Comparison of ENCODE assay signal across 26 mouse cellular contexts in genomic region chr9:92562416-92562815, GRCm38 (mm10). TPM values are rescaled to one million over a fixed set of nuclear protein-coding genes. Genes with fewer than 3 reads are reported as not detected.
DNase-seq lines count a peak whose midpoint lies in the region; ATAC-seq and TF ChIP-seq lines count a peak whose summit lies in the region.
"Had no signal": no experiment of that assay in that cellular context is flagged by ENCODE, and none has a peak within 500 bp of the region (broad histone marks: within the 10 kb centered on the region; RNA-seq: fewer than 3 reads in every experiment).

No protein-coding gene starts in this region.

- no peak overlapping the region for H3K4me3 ChIP-seq in intestine, embryonic 16.5 days (ENCODE audit: low read length)
- H3K4me3 ChIP-seq in intestine, postnatal 0 days (ENCODE audit: low read depth, low read length), result no peak overlapping the region
- H3K4me3 ChIP-seq: embryonic facial prominence, embryonic 10.5 days; embryonic facial prominence, embryonic 13.5 days; forebrain, embryonic 10.5 days; forebrain, embryonic 13.5 days; hindbrain, embryonic 10.5 days had no signal

- POLR2A ChIA-PET in Patski (lab: Charles Lee), result no interaction called here

- H3K4me1 ChIP-seq in intestine, embryonic 16.5 days (ENCODE audit: control insufficient read depth, insufficient read depth, low read length), result peaks cover 32% of the 10 kb centered on the region
- H3K4me1 ChIP-seq in intestine, postnatal 0 days (replicated peaks; ENCODE audit: control insufficient read depth, insufficient read depth, low read length), result no peaks in the 10 kb centered on the region

- H3K36me3 ChIP-seq in intestine, embryonic 16.5 days (ENCODE audit: control insufficient read depth, insufficient read depth, low read length), result no peaks in the 10 kb centered on the region
- no peaks in the 10 kb centered on the region for H3K36me3 ChIP-seq in intestine, postnatal 0 days (ENCODE audit: control insufficient read depth, insufficient read depth)

- ATAC-seq in intestine, embryonic 16.5 days, result no peak
- no peak for ATAC-seq in intestine, postnatal 0 days
- peak; percentile 84 for ATAC-seq in Patski
- ATAC-seq: forebrain, embryonic 13.5 days; forebrain, embryonic 16.5 days; hindbrain, postnatal 0 days; inflammation-experienced regulatory T-cells, adult 6 months had no signal

- 54% methylated on average over 5 of the region's 5 CpGs for WGBS in intestine, embryonic 16.5 days
- WGBS in intestine, postnatal 0 days, result 56% methylated on average over 5 of the region's 5 CpGs

- H3K4me2 ChIP-seq in intestine, embryonic 16.5 days (ENCODE audit: low read depth, low read length), result no peak overlapping the region
- H3K4me2 ChIP-seq in intestine, postnatal 0 days (replicated peaks; ENCODE audit: low read depth), result no peak overlapping the region
- H3K4me2 ChIP-seq: embryonic facial prominence, embryonic 13.5 days; forebrain, embryonic 13.5 days; heart, embryonic 11.5 days; hindbrain, embryonic 14.5 days had no signal

- in situ Hi-C loops in Patski (cut with MboI; ENCODE audit: low pct_unique_long_range_greater_than_20kb), result no loop called here

- no peaks in the 10 kb centered on the region for H3K9me3 ChIP-seq in intestine, embryonic 16.5 days (ENCODE audit: control insufficient read depth, low read length)
- H3K9me3 ChIP-seq in intestine, postnatal 0 days (ENCODE audit: control insufficient read depth), result no peaks in the 10 kb centered on the region
- H3K9me3 ChIP-seq: embryonic facial prominence, embryonic 10.5 days; embryonic facial prominence, embryonic 13.5 days; forebrain, embryonic 10.5 days; forebrain, embryonic 13.5 days; hindbrain, embryonic 10.5 days had no signal

- peak overlapping the region; percentile 45; the same call in 1 of the 2 replicates for H3K27ac ChIP-seq in intestine, embryonic 16.5 days (ENCODE audit: low read length)
- no peak overlapping the region for H3K27ac ChIP-seq in intestine, postnatal 0 days (ENCODE audit: low read depth, low read length)
- H3K27ac ChIP-seq: embryonic facial prominence, embryonic 10.5 days; embryonic facial prominence, embryonic 13.5 days; forebrain, embryonic 10.5 days; forebrain, embryonic 13.5 days; hindbrain, embryonic 10.5 days; hindbrain, embryonic 14.5 days; hindbrain, postnatal 0 days had no signal

- H3K27me3 ChIP-seq in intestine, embryonic 16.5 days (replicated peaks; ENCODE audit: control insufficient read depth, insufficient read depth, low read length), result no peaks in the 10 kb centered on the region
- H3K27me3 ChIP-seq in intestine, postnatal 0 days (replicated peaks; ENCODE audit: control insufficient read depth, insufficient read depth, low read length), result no peaks in the 10 kb centered on the region
- no peaks in the 10 kb centered on the region for H3K27me3 ChIP-seq in Patski
- H3K27me3 ChIP-seq: embryonic facial prominence, embryonic 13.5 days; forebrain, embryonic 13.5 days had no signal

- no peak for TF ChIP-seq CTCF in intestine, postnatal 0 days (IDR thresholded peaks at IDR 0.05; ENCODE audit: low read depth)
- no peak for TF ChIP-seq CTCF in Patski (IDR thresholded peaks at IDR 0.05)

- peak; percentile 68 for DNase-seq in adrenal gland, adult 2 months
- DNase-seq in adrenal gland, postnatal 4 days (ENCODE audit: low spot score in 2 of 2), result no peak
- DNase-seq in 3T3-L1 (ENCODE audit: low read depth, low spot score) (peak; percentile 52), Patski (ENCODE audit: low read depth, low spot score) (no peak)
- DNase-seq in urinary bladder, postnatal 36 days (ENCODE audit: low spot score in 2 of 2), result no peak
- DNase-seq: adrenal gland, postnatal 10 days; cerebellum, adult 11 months; cerebellum, adult 2 months; cerebellum, postnatal 10 days; cerebellum, postnatal 36 days; embryo, embryonic 11 days; gastrocnemius, postnatal 10 days; gastrocnemius, postnatal 36 days; kidney, adult 8-10 months had no signal

- CTCF ChIA-PET in Patski (lab: Charles Lee), result no interaction called here

- no peak overlapping the region for H3K9ac ChIP-seq in intestine, embryonic 16.5 days (ENCODE audit: low read depth, low read length)
- no peak overlapping the region for H3K9ac ChIP-seq in intestine, postnatal 0 days (ENCODE audit: low read depth, low read length)
- H3K9ac ChIP-seq: embryonic facial prominence, embryonic 13.5 days; forebrain, embryonic 13.5 days; hindbrain, embryonic 14.5 days had no signal

RNA-seq across cellular contexts. Expression of gene Plod2, which starts 20.4 kb away (rescaled TPM):
- total RNA-seq in adrenal gland, adult 2 months (2021), result 100 to 1,000 TPM; 134 to 206 TPM
- polyA plus RNA-seq in adrenal gland, adult 2 months (2012; rRNA removed), result 46.7 and 49.0 TPM in 2 replicates
- 100 to 1,000 TPM; 149 to 167 TPM for total RNA-seq in adrenal gland, postnatal 4 days (2021)
- polyA plus RNA-seq in intestine, embryonic 16.5 days (2015; fragmentation: Nextera tagmentation; extraction: Ambion mirVana), result 42.0 and 42.2 TPM in 2 replicates
- polyA plus RNA-seq in intestine, postnatal 0 days (2015; fragmentation: Nextera tagmentation; extraction: Ambion mirVana), result 11.6 and 12.7 TPM in 2 replicates
- 120 TPM for polyA plus RNA-seq in Patski (2021)

Comparison
In these comparisons a context has a peak if more than half of its experiments do, and no peak if none do; other contexts are left out.
1. DNase-seq: peak in adrenal gland, adult 2 months (single experiment) and 3T3-L1 (single experiment); none in adrenal gland, postnatal 4 days (0 of 2), Patski (single experiment) and urinary bladder, postnatal 36 days (0 of 2).